Mouse (Mus musculus) CD4-positive, CD25-positive, alpha-beta regulatory T cell, adult 4 months (primary cell): ENCODE results near the gene Pla2g6. TPM values are rescaled to one million over a fixed set of nuclear protein-coding genes. Genes with fewer than 3 reads are reported as not detected.

Experiments
- ATAC-seq: one replicate; pipeline ENCODE4 v1.8.0; 2017
- polyA plus RNA-seq, 2 experiments: library from polyadenylated mRNA; unstranded; fragments of 100-300 nt; shearing (Covaris generic); gene quantifications; one replicate each; pipeline ENCODE4 v1.2.1; 2017

The Pla2g6 gene
- polyA plus RNA-seq, 2 experiments from 2014 or later = 12.1 to 19.9 TPM

GRCm38 (mm10) chr15:79350866-79351265 is 22.7 kb upstream of the Pla2g6 start:
- ATAC-seq = no peak

- ATAC-seq = no peak
Measured at GRCm38 (mm10) chr15:79348651-79349050, 20.5 kb upstream of the Pla2g6 start.

DNA sequence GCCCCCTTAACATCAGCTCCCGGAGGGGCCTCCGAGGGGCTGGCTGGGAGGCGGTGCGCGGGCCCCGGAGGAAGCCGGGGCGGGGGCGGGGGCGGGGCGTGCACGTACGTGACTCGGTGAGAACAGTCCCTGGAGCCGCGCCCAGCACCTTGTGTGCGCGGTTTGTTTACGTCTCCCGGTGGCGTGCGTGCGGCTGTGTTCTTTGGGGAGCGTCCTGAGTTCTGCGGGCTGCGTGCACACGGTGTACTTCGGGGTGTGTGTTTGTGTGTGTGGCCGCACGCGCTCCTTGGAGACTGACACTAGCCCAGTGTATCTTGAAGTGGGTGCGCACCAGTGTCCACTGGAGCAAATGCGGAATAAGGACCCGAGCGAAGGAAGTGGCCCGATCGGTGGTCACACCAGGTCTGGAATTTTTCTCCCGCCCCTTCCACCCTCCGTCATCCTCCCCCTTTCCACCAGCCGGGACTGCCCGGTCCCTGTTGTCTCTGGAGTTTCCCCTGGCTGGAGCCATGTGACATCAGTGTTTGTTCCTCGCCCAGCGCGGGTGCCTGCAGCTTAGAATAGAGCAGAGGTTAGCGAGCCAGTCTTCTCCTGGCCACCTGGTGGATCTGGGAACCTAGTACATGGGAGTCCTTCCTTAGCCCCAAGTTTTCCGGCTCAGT is 19.8 kb upstream of the Pla2g6 start:
- peak; percentile 72 for ATAC-seq

GRCm38 (mm10) chr15:79347165-79347844 is 19.1 kb upstream of the Pla2g6 start:
- ATAC-seq = peak; percentile 74

- no peak for ATAC-seq
Measured at GRCm38 (mm10) chr15:79346051-79346793, 18.0 kb upstream of the Pla2g6 start, which contains the start of gene Maff. Maff (plus strand) TSS chr15:79346621.

DNA sequence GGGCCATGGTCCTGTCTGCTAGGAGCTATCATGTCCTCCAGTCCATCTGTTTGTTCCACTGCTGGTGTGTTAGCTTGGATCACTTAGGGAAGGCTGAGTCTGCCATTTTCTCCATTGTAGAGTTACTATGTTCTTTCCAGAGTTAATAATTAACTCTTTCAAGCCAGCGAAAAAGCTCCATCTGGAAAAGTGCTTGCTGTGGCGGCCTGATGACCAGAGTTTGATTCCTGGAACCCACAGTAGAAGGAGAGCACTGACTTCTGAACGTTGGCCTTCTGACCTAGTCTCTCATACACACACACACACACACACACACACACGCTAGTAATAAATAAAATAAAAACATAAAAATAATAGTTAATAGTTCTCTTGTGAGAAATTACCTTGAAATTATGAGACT is 16.4 kb upstream of the Pla2g6 start:
- ATAC-seq = no peak

DNA sequence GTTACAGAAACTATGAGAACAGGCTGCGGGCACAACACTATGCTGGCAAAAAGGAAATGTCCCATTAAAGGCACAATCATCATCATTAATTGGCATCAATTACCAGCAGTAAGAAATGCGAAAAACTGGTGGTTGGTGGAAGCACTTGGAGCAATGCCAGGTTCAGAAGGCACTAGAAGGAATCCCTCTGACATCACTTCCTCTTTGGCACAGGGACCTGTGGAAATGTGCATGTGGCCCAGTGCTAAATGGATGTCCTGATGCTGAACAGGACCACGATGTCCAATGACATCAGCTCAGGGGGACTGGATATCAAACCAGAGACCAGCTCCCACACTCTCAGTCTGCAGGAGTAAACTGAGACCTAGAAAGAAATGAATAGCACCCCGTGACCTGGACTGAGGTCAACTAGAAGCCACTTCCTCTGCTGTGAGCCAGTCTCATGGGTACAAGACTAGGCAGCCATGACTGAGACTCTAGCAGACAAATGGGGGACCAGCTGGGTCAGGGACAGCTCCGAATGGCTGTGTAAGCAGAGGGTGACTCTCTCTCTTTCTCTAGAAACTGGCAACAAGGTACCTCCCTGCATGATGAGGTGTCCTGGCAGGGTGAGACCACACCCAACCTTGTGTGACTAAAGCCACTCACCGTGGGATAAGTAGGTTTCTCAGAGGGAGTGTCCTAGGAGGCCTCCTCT is 14.6 kb upstream of the Pla2g6 start:
- ATAC-seq = no peak

- ATAC-seq = no peak
Measured at GRCm38 (mm10) chr15:79338978-79339377, 10.8 kb upstream of the Pla2g6 start.

DNA sequence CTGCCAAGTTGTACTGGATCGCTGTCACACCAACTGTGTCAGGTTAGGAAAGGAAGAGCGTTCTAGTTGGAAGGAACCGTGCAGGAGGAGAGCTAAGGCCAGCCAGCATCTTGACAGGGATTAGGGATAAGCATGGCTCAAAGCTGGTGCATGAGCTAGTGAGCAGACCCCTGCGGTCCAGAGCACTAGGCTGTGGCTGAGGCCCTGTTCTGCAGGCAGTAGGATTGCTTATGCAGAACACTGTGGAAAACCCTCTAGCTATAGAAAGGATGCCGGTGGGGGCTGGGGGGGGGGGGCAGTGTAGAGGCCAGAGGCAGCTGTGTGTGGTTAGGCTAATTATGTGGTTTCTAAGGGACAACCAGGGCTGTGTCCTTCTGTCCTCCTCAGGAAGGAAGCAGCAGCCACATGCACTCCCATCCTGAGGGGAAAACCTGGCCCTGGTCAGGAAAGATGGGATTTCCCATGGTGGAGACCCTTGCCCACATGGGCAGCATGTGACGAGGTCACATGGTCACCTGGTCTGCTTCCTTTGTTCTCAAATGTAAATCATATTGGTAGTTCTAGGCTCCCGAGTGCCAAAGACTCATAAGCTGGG is 7.0 kb upstream of the Pla2g6 start:
- ATAC-seq = no peak

GRCm38 (mm10) chr15:79333409-79333808 is 5.2 kb upstream of the Pla2g6 start:
- ATAC-seq = no peak

DNA sequence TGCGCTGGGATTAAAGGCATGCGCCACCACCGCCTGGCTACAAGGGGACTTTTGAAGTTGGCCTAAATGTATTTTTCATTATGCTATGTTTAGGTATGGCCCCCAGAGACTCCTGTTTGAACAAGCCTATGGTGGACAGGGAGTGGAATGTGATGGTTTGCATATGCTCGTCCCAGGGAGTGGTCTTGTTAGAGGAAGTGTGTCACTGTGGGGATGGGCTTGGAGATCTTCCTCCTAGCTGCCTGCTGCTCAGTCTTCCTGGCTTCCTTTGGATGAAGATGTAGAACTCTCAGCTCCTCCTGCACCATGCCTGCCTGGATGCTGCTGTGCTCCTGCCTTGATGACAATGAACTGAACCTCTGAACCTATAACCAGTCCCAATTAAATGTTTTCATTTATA is 2.3 kb upstream of the Pla2g6 start:
- no peak for ATAC-seq

DNA sequence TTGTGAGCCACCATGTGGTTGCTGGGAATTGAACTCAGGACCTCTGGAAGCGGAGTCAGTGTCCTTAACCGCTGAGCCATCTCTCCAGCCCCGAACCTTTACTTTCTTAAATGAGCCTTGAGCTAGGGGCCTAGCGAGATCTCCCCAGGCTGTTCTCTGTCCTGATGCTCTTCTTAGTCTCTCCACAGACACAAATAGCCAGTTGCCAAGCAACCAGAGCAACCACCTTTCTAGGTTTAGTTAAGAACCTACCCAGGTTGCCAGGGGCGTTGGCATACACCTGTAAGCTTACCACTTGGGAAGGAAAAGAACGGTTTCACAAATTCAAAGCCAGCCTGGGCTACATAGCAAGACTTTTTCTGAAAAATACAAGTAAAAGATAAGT is 1.8 kb upstream of the Pla2g6 start:
- no peak for ATAC-seq

DNA sequence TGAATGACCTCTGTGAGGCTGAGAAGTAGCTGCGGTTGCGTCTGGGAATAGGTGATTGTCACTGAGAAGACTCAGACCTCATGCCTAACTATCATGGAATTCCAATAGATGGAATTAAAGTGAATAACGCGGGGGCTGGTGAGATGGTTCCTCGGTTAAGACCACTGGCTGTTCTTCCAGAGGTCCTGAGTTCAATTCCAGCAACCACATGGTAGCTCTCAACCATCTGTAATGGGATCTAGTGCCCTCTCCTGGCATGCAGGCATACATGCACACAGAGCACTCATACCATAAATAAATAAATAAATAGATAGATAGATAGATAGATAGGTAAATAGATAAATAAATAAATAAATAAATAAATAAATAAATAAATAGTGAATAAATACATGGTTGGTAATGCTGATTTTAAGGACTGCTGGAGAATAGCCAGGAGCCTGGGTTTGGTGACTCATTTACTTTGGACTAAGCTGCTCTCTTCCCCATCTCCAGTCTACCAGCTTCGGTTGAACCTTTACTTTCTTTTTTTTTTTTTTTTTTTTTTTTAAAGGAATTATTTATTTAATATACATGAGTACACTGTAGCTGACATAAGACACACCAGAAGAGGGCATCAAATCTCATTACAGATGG is 1.3 kb upstream of the Pla2g6 start:
- no peak for ATAC-seq

DNA sequence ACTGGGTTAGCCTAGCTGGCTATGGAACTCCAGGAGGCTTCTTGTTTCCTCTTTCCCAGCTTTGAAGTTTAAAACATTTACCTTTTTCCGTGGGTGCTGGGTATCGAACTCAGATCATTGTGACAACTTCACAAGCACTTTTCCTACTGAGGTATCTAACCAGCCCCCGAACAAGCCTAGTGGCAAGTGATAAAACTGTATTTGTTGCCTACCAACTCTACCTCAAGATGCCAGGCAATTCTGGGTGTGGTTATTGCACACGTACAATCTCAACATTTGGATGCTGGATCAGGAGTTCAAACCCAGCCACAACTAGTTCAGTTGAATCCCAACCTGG is 717 bp upstream of the Pla2g6 start:
- no peak for ATAC-seq

- ATAC-seq = peak; percentile 4
Measured at GRCm38 (mm10) chr15:79326971-79327961, 924 bp downstream of the Pla2g6 start.

GRCm38 (mm10) chr15:79326264-79326663 is 1.9 kb downstream of the Pla2g6 start:
- no peak for ATAC-seq

GRCm38 (mm10) chr15:79325742-79326141 is 2.4 kb downstream of the Pla2g6 start:
- no peak for ATAC-seq

DNA sequence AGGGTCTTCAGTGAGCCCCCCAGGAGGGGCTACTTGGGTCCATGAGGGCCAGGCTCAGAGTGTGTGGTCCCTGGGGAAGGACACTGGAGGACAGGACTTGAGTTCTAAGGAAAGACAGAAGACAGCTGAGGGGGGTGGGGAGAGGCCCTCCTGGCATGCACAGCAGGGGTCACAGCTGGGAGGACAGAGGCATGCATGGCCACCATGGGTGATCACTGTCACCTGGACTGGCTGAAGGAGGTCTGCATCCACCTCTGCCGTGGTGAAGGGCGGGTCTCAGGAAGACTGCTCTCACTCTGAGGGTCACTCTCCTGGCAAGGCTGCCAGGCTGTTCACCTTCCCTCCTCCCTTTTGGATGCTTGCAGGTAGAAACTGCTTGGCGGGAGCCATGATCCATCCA is 3.8 kb downstream of the Pla2g6 start:
- ATAC-seq = no peak

DNA sequence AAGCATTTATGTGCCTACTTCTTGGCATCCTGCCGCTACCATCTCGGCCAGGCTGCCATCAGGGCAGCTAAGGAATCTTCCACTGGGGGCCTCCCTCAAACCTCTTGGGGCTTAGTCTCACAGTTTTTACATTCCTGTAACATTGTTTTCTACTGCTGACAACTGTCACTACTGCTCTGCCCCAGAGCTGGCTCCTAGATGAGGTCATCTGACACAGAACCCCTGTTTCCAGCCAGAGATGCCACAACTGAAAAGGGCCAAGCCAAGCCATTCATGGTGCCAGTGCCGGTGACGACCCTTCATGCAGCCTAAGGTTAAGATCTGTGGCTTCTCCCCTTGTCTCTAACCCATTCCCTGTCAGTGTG is 4.4 kb downstream of the Pla2g6 start:
- no peak for ATAC-seq

- ATAC-seq = peak; percentile 68
Measured at GRCm38 (mm10) chr15:79322991-79323790, 5.0 kb downstream of the Pla2g6 start.
